Mouse (Mus musculus) CH12.LX (cell line): ENCODE measurements around the gene Cttnbp2nl. TPM values are rescaled to one million over a fixed set of nuclear protein-coding genes. Genes with fewer than 3 reads are reported as not detected.
A peak's percentile ranks its signal among the peaks of the same experiment; 100 is the strongest.

Experiments used
- DNase-seq: peaks from one replicate; pipeline ENCODE4 v3.0.0-alpha.2; 2013; ENCODE audit errors: extremely low read depth
- H3K27ac ChIP-seq: 2 replicates; pipeline ENCODE4 v1.5.1; 2012; ENCODE audit warnings: low read depth, mild to moderate bottlenecking, control low read depth, moderate library complexity; ENCODE audit not compliant: insufficient read depth
- H3K27me3 ChIP-seq: replicated peaks from 2 replicates; pipeline ENCODE3; 2012; ENCODE audit warnings: inconsistent platforms
- H3K36me3 ChIP-seq, 2 experiments: replicated peaks in 1 of 2; 2 replicates each; pipeline versions ENCODE3 to v1.6.1; 2012; ENCODE audit warnings: inconsistent platforms in 1 of 2, low read length in 1 of 2, mild to moderate bottlenecking in 1 of 2, mixed read lengths in 1 of 2, moderate library complexity in 1 of 2; ENCODE audit not compliant: control insufficient read depth in 1 of 2, insufficient read depth in 1 of 2
- H3K4me1 ChIP-seq, 2 experiments: 2 replicates each; pipeline ENCODE4 v1.6.1; 2012; ENCODE audit warnings: inconsistent platforms in 1 of 2, moderate library complexity in 1 of 2; ENCODE audit not compliant: insufficient read depth in 2 of 2, control insufficient read depth in 1 of 2
- H3K4me2 ChIP-seq: 2 replicates; pipeline ENCODE4 v1.6.1; 2012; ENCODE audit warnings: low read depth, mild to moderate bottlenecking, control low read depth; ENCODE audit not compliant: poor library complexity, insufficient read depth, severe bottlenecking
- H3K4me3 ChIP-seq, 3 experiments: fragments of 150-350 bp in 1 of 3; sonication (generic) in 1 of 3; replicated peaks in 1 of 3; 2 replicates each; pipeline versions ENCODE3 to v1.5.1; 2011 to 2012; ENCODE audit warnings: low read depth in 2 of 3, low read length in 2 of 3, mild to moderate bottlenecking in 2 of 3, moderate library complexity in 2 of 3, control low read depth in 1 of 3, improper control_type of control experiment in 1 of 3, inconsistent platforms in 1 of 3, mixed read lengths in 1 of 3; ENCODE audit not compliant: poor library complexity in 1 of 3
- H3K79me2 ChIP-seq: replicated peaks from 2 replicates; pipeline ENCODE4 v1.6.1; 2012; ENCODE audit warnings: mild to moderate bottlenecking, moderate library complexity; ENCODE audit not compliant: control insufficient read depth, poor library complexity, insufficient read depth, severe bottlenecking; ENCODE audit errors: extremely low read depth
- H3K9ac ChIP-seq: 2 replicates; pipeline ENCODE4 v1.6.1; 2012; ENCODE audit warnings: low read depth, mild to moderate bottlenecking, control low read depth, moderate library complexity; ENCODE audit not compliant: insufficient read depth
- H3K9me3 ChIP-seq: replicated peaks from 2 replicates; pipeline ENCODE3; 2012; ENCODE audit warnings: low read length, inconsistent platforms, mixed read lengths
- CTCF ChIP-seq, 2 experiments: IDR thresholded peaks in 1 of 2; conservative IDR thresholded peaks in 1 of 2; 2 replicates each; pipeline ENCODE4 v1.5.1; 2011 to 2012; ENCODE audit warnings: low read depth in 2 of 2, low read length in 2 of 2, improper control_type of control experiment in 1 of 2, inconsistent platforms in 1 of 2, mild to moderate bottlenecking in 1 of 2, moderate library complexity in 1 of 2
- E2F4 ChIP-seq: IDR thresholded peaks from 2 replicates; pipeline ENCODE4 v1.6.1; 2011; ENCODE audit warnings: low read depth, low read length, improper control_type of control experiment; ENCODE audit not compliant: insufficient replicate concordance
- EP300 ChIP-seq: IDR thresholded peaks from 2 replicates; pipeline ENCODE4 v1.6.1; 2011; ENCODE audit warnings: low read length, improper control_type of control experiment
- NELFE ChIP-seq: IDR thresholded peaks from 2 replicates; pipeline ENCODE4 v1.6.1; 2011; ENCODE audit warnings: low read depth, low read length, improper control_type of control experiment
- NRF1 ChIP-seq: IDR thresholded peaks from 2 replicates; pipeline ENCODE4 v1.6.1; 2014; ENCODE audit warnings: low read depth, mild to moderate bottlenecking, inconsistent platforms, low read length, improper control_type of control experiment, moderate library complexity
- RAD21 ChIP-seq: IDR thresholded peaks from 2 replicates; pipeline ENCODE4 v1.6.1; 2011; ENCODE audit warnings: low read depth, mild to moderate bottlenecking, low read length, improper control_type of control experiment, moderate library complexity
- SMC3 ChIP-seq: IDR thresholded peaks from 2 replicates; pipeline ENCODE4 v1.6.1; 2011; ENCODE audit warnings: low read depth, low read length, improper control_type of control experiment
- USF2 ChIP-seq: conservative IDR thresholded peaks from 2 replicates; pipeline ENCODE4 v1.6.1; 2011; ENCODE audit warnings: low read depth, low read length, improper control_type of control experiment
- ZNF384 ChIP-seq: IDR thresholded peaks from 2 replicates; pipeline ENCODE4 v1.6.1; 2012; ENCODE audit warnings: low read depth, low read length, improper control_type of control experiment, inconsistent platforms
- dilution Hi-C: fragments of 300-500 bp; cut with MboI; formaldehyde crosslinking; loops from 2 replicates; pipeline ENCODE4 v1.14.3; 2020; ENCODE audit warnings: low sequenced_read_pairs; ENCODE audit not compliant: extremely low pct_unique_long_range_greater_than_20kb, extremely low pct_ligation_motif_present
- in situ Hi-C: fragments of 300-500 bp; cut with MboI; formaldehyde crosslinking; loops from 3 replicates; pipeline ENCODE4 v1.14.3; 2019; ENCODE audit warnings: low sequenced_read_pairs, low pct_ligation_motif_present, low pct_unique_long_range_greater_than_20kb, mixed read lengths
- polyA plus RNA-seq: library from polyadenylated mRNA; unstranded; fragments of >175 nt; gene quantifications from 2 replicates; pipeline ENCODE4 v1.2.1, GENCODE M21; 2012; ENCODE audit warnings: low read depth; ENCODE audit not compliant: insufficient read length
- total RNA-seq, 2 experiments: library from RNA; depleted of rRNA; stranded (reverse); fragments of 300-350 nt in 1 of 2; fragments of >200 nt in 1 of 2; gene quantifications; 2 replicates each; pipeline ENCODE4 v1.2.3; 2012 to 2014

Cttnbp2nl gene
- total and polyA plus RNA-seq, 3 experiments, result 0.21 to 0.70 (median 0.43) TPM

DNA sequence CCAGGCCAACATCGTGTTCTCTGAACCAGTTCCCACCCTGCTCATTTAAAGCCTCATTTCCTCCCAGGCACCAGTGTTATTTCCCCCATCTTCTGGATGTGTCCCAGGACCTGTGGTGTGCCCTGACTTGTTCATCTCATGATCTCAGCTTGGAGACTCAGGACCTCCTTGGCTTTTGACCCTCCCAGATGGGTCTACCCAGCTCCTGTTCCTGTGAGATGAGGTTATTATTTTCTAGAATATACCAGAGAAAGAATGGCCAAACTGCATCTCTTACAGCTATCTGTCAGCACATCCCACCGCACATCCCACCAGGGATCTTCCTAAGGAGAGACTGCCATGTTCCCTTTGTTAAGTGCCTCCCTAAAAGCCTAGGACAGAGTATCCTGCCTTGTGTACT lies 35.7 kb upstream of the Cttnbp2nl start:
- no peak overlapping the region for H3K4me3 ChIP-seq
- no peaks in the 10 kb centered on the region for H3K27me3 ChIP-seq
- peaks cover 0 to 15% of the 10 kb centered on the region in 2 experiments; a peak in 2 of 4 replicates for H3K4me1 ChIP-seq
- TF ChIP-seq SMC3, result no peak
- no peak for TF ChIP-seq USF2
- TF ChIP-seq NELFE, result no peak
- TF ChIP-seq NRF1, result no peak
- TF ChIP-seq E2F4, result no peak
- H3K79me2 ChIP-seq, result no peaks in the 10 kb centered on the region
- no peaks in the 10 kb centered on the region for H3K9me3 ChIP-seq
- no peaks in the 10 kb centered on the region for H3K36me3 ChIP-seq
- in situ Hi-C loops, result no loop called here
- no peak overlapping the region for H3K4me2 ChIP-seq
- no peak overlapping the region for H3K9ac ChIP-seq
- DNase-seq, result no peak
- dilution Hi-C loops, result no loop called here
- no peak overlapping the region for H3K27ac ChIP-seq

DNA sequence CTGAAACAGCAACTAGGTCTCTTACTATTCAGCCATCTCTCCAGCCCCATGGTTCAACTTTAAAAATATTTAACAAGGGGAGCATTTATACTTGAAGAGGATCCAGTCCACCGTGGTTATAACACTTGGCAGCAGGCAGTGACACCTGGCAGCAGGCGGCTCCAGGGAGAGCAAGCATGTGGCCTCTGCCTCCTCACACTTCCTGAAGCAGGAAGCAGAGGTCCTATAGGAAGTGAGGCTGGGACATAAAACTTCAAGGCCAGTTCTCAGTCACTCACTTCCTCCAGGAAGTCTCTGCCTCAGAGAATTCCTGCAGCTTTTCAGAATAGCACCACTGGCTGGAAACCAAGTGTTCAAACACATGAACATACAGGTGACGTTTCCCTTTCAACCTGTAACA lies 34.4 kb upstream of the Cttnbp2nl start:
- no peak for DNase-seq
- no peak overlapping the region for H3K4me2 ChIP-seq
- no peaks in the 10 kb centered on the region for H3K27me3 ChIP-seq
- in situ Hi-C loops (no loop called here), dilution Hi-C loops (no loop called here)
- no peaks in the 10 kb centered on the region for H3K36me3 ChIP-seq
- no peaks in the 10 kb centered on the region for H3K79me2 ChIP-seq
- TF ChIP-seq ZNF384, result no peak
- peaks cover 0 to 15% of the 10 kb centered on the region in 2 experiments; a peak in 2 of 4 replicates for H3K4me1 ChIP-seq
- no peak overlapping the region for H3K4me3 ChIP-seq
- H3K9ac ChIP-seq, result no peak overlapping the region
- no peak overlapping the region for H3K27ac ChIP-seq
- H3K9me3 ChIP-seq, result no peaks in the 10 kb centered on the region

DNA sequence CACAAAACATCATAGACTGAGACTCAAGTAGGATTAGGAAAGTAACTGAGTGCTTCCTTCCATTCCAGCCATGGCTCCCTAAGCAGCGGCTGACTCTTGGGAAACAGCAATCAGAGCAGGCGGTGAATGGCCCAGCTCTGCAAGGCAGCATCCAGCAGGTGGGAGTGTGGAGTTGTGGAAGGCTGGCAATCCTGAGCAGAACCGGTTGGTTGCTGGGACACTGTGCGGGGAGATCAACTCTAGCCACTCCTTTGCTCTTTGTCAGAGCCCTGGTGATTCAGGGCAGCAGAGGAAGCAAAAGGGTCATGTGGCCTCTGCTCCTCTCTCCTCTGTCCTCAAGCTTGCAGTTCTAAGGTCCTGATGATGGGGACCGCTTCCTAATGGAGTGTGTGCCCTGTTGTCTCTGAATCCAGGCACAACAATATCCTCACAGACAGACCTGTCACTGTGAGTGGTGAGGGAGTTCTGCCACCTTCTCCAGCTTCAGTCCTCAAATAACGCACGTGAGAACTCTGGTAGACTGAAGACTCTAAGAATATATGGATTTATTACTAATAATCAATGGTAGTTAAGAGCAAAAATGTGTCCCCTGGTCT lies 25.4 kb upstream of the Cttnbp2nl start:
- Histone ChIP-seq H3K27ac (no peak overlapping the region), H3K36me3 (no peaks in the 10 kb centered on the region), H3K27me3 (no peaks in the 10 kb centered on the region), H3K79me2 (no peaks in the 10 kb centered on the region), H3K9me3 (no peaks in the 10 kb centered on the region), H3K4me2 (no peak overlapping the region), H3K4me1 (0 out of 4 replicates have a peak, but pooled peaks cover 0 to 5% of the 10 kb centered on the region in 2 experiments), H3K9ac (no peak overlapping the region), H3K4me3 (no peak overlapping the region)
- dilution Hi-C loops (no loop called here), in situ Hi-C loops (no loop called here)
- no peak for DNase-seq
- TF ChIP-seq CTCF (conservative IDR thresholded peaks at IDR 0.05 in 1 of 2, IDR thresholded peaks at IDR 0.05 in 1 of 2; ENCODE audit: low read depth in 2 of 2, low read length in 2 of 2), result peak in 1 of 2 experiments; percentile 56; a peak in 2 of 4 replicates
- peak; percentile 38 for TF ChIP-seq SMC3
- TF ChIP-seq EP300, result no peak
- TF ChIP-seq RAD21, result peak; percentile 48
